Mouse (Mus musculus) layer of hippocampus, postnatal 14 days (tissue): ENCODE measurements around the gene Pdpr. TPM values are rescaled to one million over a fixed set of nuclear protein-coding genes. Genes with fewer than 3 reads are reported as not detected.
"Not testable (repeated sequence)": the region's sequence is repeated elsewhere in the genome, so short reads cannot be mapped to it uniquely, and the experiment has no call there.

Experiments
- DNase-seq, 2 experiments: peaks; one replicate each; pipeline ENCODE4 v3.0.0; 2021 to 2022; ENCODE audit warnings: low spot score in 2 of 2, mixed read lengths in 1 of 2
- long read RNA-seq, 2 experiments: library from polyadenylated mRNA; stranded (forward); transcript quantifications; one replicate each; pipeline ENCODE4 v2.0.0; 2021
- total RNA-seq, 2 experiments: library from RNA; stranded (reverse); gene quantifications; 2 replicates each; pipeline ENCODE4 v1.2.3; 2021

The Pdpr gene
- total RNA-seq = 10 to 100 TPM; 26.9 to 30.3 TPM
- long read RNA-seq, experiment 1, partial matches to known transcripts = 15 of 16 reads
- long read RNA-seq, experiment 1, other reads (novel, unspliced or antisense) = 1 of 16 reads
- long read RNA-seq, experiment 2, full-length matches to known transcripts = 2 of 4 reads
- long read RNA-seq, experiment 2, partial matches to known transcripts = 1 of 4 reads
- long read RNA-seq, experiment 2, other reads (novel, unspliced or antisense) = 1 of 4 reads

GRCm38 (mm10) chr8:111093865-111094718 lies at the start of gene Pdpr:
Pdpr (plus strand) TSS chr8:111094630.
- DNase-seq = peak; percentile 87 to 90

GRCm38 (mm10) chr8:111048694-111049093 lies 45.7 kb upstream of the Pdpr start:
- DNase-seq = no peak

GRCm38 (mm10) chr8:111049106-111049505 lies 45.3 kb upstream of the Pdpr start:
- no peak for DNase-seq

GRCm38 (mm10) chr8:111053827-111054518 lies 40.5 kb upstream of the Pdpr start:
- no peak for DNase-seq

GRCm38 (mm10) chr8:111055031-111055634 lies 39.3 kb upstream of the Pdpr start:
- no peak for DNase-seq

- DNase-seq = no peak
Observed at GRCm38 (mm10) chr8:111055661-111056060, 38.8 kb upstream of the Pdpr start.

GRCm38 (mm10) chr8:111056158-111056663 lies 38.2 kb upstream of the Pdpr start, which contains the start of gene Exosc6:
Exosc6 (plus strand) TSS chr8:111056339.
- peak; percentile 87 to 94 for DNase-seq

- peak in 1 of 2 experiments; percentile 19 for DNase-seq
Observed at GRCm38 (mm10) chr8:111056691-111057293, 37.6 kb upstream of the Pdpr start.

GRCm38 (mm10) chr8:111058946-111059572 lies 35.4 kb upstream of the Pdpr start:
- no peak for DNase-seq

- no peak for DNase-seq
Observed at GRCm38 (mm10) chr8:111061688-111062071, 32.8 kb upstream of the Pdpr start.

GRCm38 (mm10) chr8:111062072-111062757 lies 32.2 kb upstream of the Pdpr start:
- peak; percentile 93 to 94 for DNase-seq

- DNase-seq = no peak
Observed at GRCm38 (mm10) chr8:111062893-111063292, 31.5 kb upstream of the Pdpr start.

- no peak for DNase-seq
Observed at GRCm38 (mm10) chr8:111066308-111066707, 28.1 kb upstream of the Pdpr start.

- no peak for DNase-seq
Observed at GRCm38 (mm10) chr8:111067439-111067838, 27.0 kb upstream of the Pdpr start.

- not testable (repeated sequence) for DNase-seq
Observed at GRCm38 (mm10) chr8:111068660-111069059, 25.8 kb upstream of the Pdpr start.

GRCm38 (mm10) chr8:111075926-111076325 lies 18.5 kb upstream of the Pdpr start:
- peak; percentile 37 to 41 for DNase-seq

GRCm38 (mm10) chr8:111079461-111079860 lies 15.0 kb upstream of the Pdpr start:
- no peak for DNase-seq

- no peak for DNase-seq
Observed at GRCm38 (mm10) chr8:111079861-111080271, 14.6 kb upstream of the Pdpr start.

- no peak for DNase-seq
Observed at GRCm38 (mm10) chr8:111081580-111082258, 12.7 kb upstream of the Pdpr start.
